Mouse (Mus musculus) midbrain, embryonic 13.5 days (tissue): ENCODE results near the gene Plekhg5. TPM values are rescaled to one million over a fixed set of nuclear protein-coding genes. Genes with fewer than 3 reads are reported as not detected.
"Not testable (repeated sequence)": the region's sequence is repeated elsewhere in the genome, so short reads cannot be mapped to it uniquely, and the experiment has no call there.

Source experiments
- ATAC-seq: fragments of 200-750 bp; cut with Nextera tagmentation; 2 replicates; pipeline ENCODE4 v1.8.0; 2017; ENCODE audit warnings: mild to moderate bottlenecking, moderate TSS enrichment, moderate library complexity
- H3K27ac ChIP-seq: fragments of 300-500 bp; sonication (generic); 2 replicates; pipeline ENCODE4 v1.5.1; 2015; ENCODE audit warnings: inconsistent platforms, mild to moderate bottlenecking, moderate library complexity
- H3K27me3 ChIP-seq: fragments of 300-500 bp; sonication (generic); 2 replicates; pipeline ENCODE4 v1.6.1; 2015; ENCODE audit warnings: mild to moderate bottlenecking, inconsistent platforms
- H3K36me3 ChIP-seq: fragments of 300-500 bp; sonication (generic); 2 replicates; pipeline ENCODE4 v1.6.1; 2015; ENCODE audit warnings: mild to moderate bottlenecking, inconsistent platforms
- H3K4me1 ChIP-seq: fragments of 300-500 bp; sonication (generic); replicated peaks from 2 replicates; pipeline ENCODE4 v1.6.1; 2015; ENCODE audit warnings: inconsistent platforms
- H3K4me2 ChIP-seq: fragments of 300-500 bp; sonication (generic); replicated peaks from 2 replicates; pipeline ENCODE4 v1.6.1; 2015; ENCODE audit warnings: moderate library complexity, mild to moderate bottlenecking, inconsistent platforms
- H3K4me3 ChIP-seq: fragments of 300-500 bp; sonication (generic); replicated peaks from 2 replicates; pipeline ENCODE4 v1.5.1; 2015; ENCODE audit warnings: mild to moderate bottlenecking, inconsistent platforms
- H3K9ac ChIP-seq: fragments of 300-500 bp; sonication (generic); replicated peaks from 2 replicates; pipeline ENCODE4 v1.6.1; 2015; ENCODE audit warnings: mild to moderate bottlenecking, inconsistent platforms
- H3K9me3 ChIP-seq: fragments of 300-500 bp; sonication (generic); 2 replicates; pipeline ENCODE4 v1.6.1; 2016; ENCODE audit warnings: mild to moderate bottlenecking, inconsistent platforms
- WGBS: fragments of 180-500 bp; shearing (Covaris S2); methylation state at CpG from one replicate; pipeline ENCODE4 v1.1.7; 2015; 5-methylcytosine and 5-hydroxymethylcytosine counted together
- polyA plus RNA-seq: library from polyadenylated mRNA; unstranded; fragments of >200 nt; fragmentation: Nextera tagmentation; extraction: Ambion mirVana; gene quantifications from 2 replicates; pipeline ENCODE4 v1.2.1, GENCODE M21; 2015

Gene Plekhg5
- polyA plus RNA-seq = 8.4 and 8.5 TPM in 2 replicates

DNA sequence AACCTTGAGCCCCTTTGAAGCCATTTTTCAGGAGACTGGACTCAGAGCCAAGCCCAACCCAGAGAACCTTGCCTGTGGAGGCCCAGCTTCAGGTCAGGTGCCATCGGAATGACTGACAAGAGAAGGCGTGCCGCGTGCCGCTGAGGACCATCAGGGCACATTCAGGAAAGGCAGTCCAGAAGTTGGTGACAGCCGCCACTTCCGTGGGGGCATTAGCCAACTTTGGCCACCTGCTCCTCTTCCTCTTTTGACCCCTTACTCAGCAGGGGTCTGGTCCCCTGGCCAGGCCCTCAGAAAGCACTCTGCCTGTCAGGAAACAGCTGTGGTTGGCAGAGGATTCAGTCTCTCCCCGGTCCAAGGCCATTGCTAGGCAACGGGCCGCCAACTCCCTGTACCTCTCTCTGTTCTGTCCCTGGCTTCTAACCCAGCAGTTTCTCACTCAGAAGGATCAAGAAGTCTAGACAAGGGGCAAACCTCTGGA is at the start of gene Plekhg5:
Gene Plekhg5 (plus strand): TSS at position 378 of the 481 bp plus-strand sequence.
- peaks cover 9% of the 10 kb centered on the region for H3K4me1 ChIP-seq
- 0 out of 2 replicates have a peak within 1 kb of the TSS, but pooled peaks have one; percentile 14 for H3K9ac ChIP-seq
- ATAC-seq = no peak
- H3K9me3 ChIP-seq = no peaks in the 10 kb centered on the region
- H3K27me3 ChIP-seq = no peaks in the 10 kb centered on the region
- 66% methylated on average over 10 of the region's 10 CpGs for WGBS
- H3K36me3 ChIP-seq = no peaks in the 10 kb centered on the region
- H3K27ac ChIP-seq = no peak within 1 kb of the TSS
- no peak within 1 kb of the TSS for H3K4me3 ChIP-seq
- no peak within 1 kb of the TSS for H3K4me2 ChIP-seq

DNA sequence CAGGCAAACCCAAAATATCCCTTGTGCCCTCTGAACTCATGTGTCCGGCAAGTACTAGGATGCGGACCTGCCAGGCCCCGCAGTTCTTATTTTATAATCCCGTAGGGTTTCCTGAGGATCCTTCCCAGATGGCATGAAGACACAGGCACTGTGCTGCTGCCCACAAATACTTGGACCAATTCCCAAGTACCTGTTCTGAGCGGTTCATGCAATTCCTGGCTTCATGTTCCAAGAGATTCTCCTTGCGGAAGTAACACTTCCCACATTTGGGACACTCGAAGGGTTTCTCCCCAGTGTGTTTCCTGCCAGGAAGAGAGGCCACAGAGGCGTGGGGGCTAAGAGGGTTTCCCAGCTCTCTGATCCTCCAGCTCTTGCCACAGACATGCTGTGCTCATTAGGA is 49.8 kb upstream of the Plekhg5 start:
- Histone ChIP-seq H3K4me3 (no peak overlapping the region), H3K27ac (no peak overlapping the region), H3K27me3 (no peaks in the 10 kb centered on the region), H3K9ac (no peak overlapping the region), H3K4me1 (peaks cover 35% of the 10 kb centered on the region), H3K36me3 (peaks cover 73% of the 10 kb centered on the region), H3K4me2 (no peak overlapping the region), H3K9me3 (no peaks in the 10 kb centered on the region)
- ATAC-seq = no peak
- 87% methylated on average over 8 of the region's 8 CpGs for WGBS

- H3K4me2 ChIP-seq = no peak overlapping the region
- H3K9me3 ChIP-seq = no peaks in the 10 kb centered on the region
- peaks cover 54% of the 10 kb centered on the region for H3K36me3 ChIP-seq
- H3K4me3 ChIP-seq = no peak overlapping the region
- H3K9ac ChIP-seq = peak overlapping the region; percentile 82; the same call in 1 of the 2 replicates
- 93% methylated on average over 11 of the region's 11 CpGs for WGBS
- no peak for ATAC-seq
- H3K4me1 ChIP-seq = peaks cover 48% of the 10 kb centered on the region
- H3K27ac ChIP-seq = no peak overlapping the region
- no peaks in the 10 kb centered on the region for H3K27me3 ChIP-seq
Observed at GRCm38 (mm10) chr4:152024525-152024924, 47.8 kb upstream of the Plekhg5 start.

DNA sequence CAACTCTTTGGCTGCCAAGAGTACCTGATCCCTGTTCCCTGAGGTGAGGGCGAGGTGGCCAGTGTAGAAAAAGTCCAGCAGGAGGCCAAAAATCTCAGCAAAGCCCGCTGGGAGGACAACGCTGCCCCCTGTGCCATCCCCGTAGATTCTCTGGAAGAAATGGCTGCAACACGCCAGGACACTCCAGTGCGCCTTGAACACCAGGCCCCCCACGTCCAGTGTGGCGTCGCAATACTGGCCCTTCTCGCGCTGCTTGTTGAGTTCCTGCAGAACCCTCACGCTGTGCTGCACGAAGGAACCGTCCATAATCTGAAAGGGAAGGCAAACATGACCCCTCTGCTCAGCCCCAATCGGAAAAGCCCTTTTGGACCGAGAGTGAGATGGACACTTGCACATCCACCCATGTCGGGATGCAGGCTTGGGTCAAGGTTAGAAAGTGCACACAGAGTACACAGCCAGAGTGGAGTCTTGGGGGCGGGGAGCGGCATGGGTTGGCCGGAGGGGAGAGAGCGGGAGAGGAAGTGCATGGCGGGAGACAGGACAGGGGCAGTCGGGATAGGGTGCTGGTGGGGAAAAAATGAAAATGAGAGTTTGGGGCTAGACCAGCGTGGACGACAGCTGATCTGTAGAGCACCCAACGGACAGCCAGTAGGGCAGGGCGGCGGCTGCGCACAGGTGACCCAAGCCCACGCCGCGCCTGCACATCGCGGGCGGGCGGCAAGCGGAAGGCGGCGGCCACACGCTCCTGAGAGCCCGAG is 45.4 kb upstream of the Plekhg5 start:
- WGBS = 2% methylated on average over 41 of the region's 41 CpGs
- peak overlapping the region; percentile 80 for H3K4me3 ChIP-seq
- H3K9me3 ChIP-seq = no peaks in the 10 kb centered on the region
- peak; percentile 82 for ATAC-seq
- peak overlapping the region; percentile 82 for H3K9ac ChIP-seq
- H3K4me1 ChIP-seq = peaks cover 56% of the 10 kb centered on the region
- peak overlapping the region; percentile 70; the same call in 1 of the 2 replicates for H3K27ac ChIP-seq
- H3K36me3 ChIP-seq = peaks cover 30% of the 10 kb centered on the region
- peak overlapping the region; percentile 99 for H3K4me2 ChIP-seq
- peaks cover 8% of the 10 kb centered on the region for H3K27me3 ChIP-seq

DNA sequence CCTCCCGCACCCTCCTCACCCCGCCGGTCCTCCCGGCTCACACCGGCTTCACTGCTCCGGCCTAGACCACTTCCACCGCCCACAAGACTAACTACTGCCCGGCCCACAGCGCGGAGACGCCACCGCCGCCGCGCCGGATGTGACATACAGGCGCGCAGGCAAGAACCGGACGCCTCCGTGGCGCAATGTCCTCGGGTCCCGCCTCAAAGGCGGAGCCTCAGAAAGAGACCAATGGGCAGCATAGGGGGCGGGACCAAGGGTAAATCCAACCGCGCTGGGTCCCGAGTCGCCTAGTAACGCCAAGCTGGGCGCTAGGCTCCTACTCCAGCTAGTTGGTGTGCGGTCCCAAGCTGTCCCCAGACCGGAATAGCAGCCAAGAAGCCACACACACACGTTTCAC is 44.8 kb upstream of the Plekhg5 start, which contains the start of gene Zbtb48:
Gene Zbtb48 (minus strand): TSS at position 148 of the 400 bp plus-strand sequence.
- Histone ChIP-seq H3K9me3 (no peaks in the 10 kb centered on the region), H3K36me3 (peaks cover 24% of the 10 kb centered on the region), H3K4me2 (peak within 1 kb of the TSS; percentile 99), H3K27ac (peak within 1 kb of the TSS; percentile 70), H3K9ac (peak within 1 kb of the TSS; percentile 82), H3K4me1 (peaks cover 56% of the 10 kb centered on the region), H3K27me3 (peaks cover 11% of the 10 kb centered on the region), H3K4me3 (peak within 1 kb of the TSS; percentile 80)
- under 1% methylated on average over 35 of the region's 35 CpGs for WGBS
- ATAC-seq = peak; percentile 98

- H3K9ac ChIP-seq = peak overlapping the region; percentile 73
- H3K9me3 ChIP-seq = no peaks in the 10 kb centered on the region
- no peak for ATAC-seq
- H3K4me2 ChIP-seq = peak overlapping the region; percentile 99
- peaks cover 11% of the 10 kb centered on the region for H3K27me3 ChIP-seq
- peaks cover 15% of the 10 kb centered on the region for H3K36me3 ChIP-seq
- WGBS = 70% methylated on average over 15 of the region's 15 CpGs
- peak overlapping the region; percentile 80 for H3K4me3 ChIP-seq
- H3K4me1 ChIP-seq = peaks cover 56% of the 10 kb centered on the region
- no peak overlapping the region for H3K27ac ChIP-seq
Observed at GRCm38 (mm10) chr4:152028456-152028855, 43.8 kb upstream of the Plekhg5 start.

DNA sequence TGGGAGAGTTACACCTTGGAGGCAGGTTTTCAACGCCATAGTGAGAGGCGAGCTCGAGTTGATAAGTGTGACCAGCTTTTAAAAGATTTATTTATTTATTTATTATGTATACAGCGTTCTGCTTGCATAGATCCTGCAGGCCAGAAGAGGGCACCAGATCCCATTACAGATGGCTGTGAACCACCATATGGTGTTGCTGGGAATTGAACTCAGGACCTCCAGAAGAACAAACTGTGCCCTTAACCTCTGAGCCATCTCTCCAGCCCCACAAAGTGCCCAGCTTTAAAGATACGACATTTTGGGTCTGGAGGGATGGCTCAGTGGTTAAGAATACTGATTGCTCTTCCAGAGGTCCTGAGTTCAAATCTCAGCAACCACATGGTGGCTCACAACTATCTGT is 43.2 kb upstream of the Plekhg5 start:
- 35% methylated on average over 5 of the region's 5 CpGs for WGBS
- no peak for ATAC-seq
- Histone ChIP-seq H3K4me3 (peak overlapping the region; percentile 80; the same call in 1 of the 2 replicates), H3K9ac (no peak overlapping the region), H3K9me3 (no peaks in the 10 kb centered on the region), H3K27me3 (peaks cover 11% of the 10 kb centered on the region), H3K4me1 (peaks cover 51% of the 10 kb centered on the region), H3K4me2 (no peak overlapping the region), H3K27ac (no peak overlapping the region), H3K36me3 (peaks cover 8% of the 10 kb centered on the region)

DNA sequence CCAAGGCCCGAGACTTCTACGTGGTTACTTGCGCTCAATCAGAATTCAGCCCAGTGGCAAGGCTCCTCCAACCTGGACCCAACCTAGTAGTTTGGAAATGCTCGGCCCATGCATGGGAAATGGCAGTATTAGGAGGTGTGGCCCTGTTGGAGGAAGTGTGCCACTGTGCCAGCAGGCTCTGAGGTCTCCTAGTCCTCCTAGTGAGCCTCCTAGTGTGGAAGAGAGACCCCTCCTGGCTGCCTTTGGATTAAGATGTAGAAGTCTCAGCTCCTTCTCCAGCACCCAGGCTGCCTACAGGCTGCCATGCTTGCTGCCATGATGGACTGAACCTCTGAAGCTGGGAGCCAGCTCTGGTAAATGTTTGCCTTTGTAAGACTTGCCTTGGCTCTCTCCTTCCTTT is 42.3 kb upstream of the Plekhg5 start:
- Histone ChIP-seq H3K27ac (no peak overlapping the region), H3K4me2 (0 out of 2 replicates have a peak overlapping the region, but pooled peaks have one; percentile 9)

GRCm38 (mm10) chr4:152032922-152033321 is 39.4 kb upstream of the Plekhg5 start:
- Histone ChIP-seq H3K4me2 (no peak overlapping the region), H3K4me3 (no peak overlapping the region), H3K36me3 (no peaks in the 10 kb centered on the region), H3K27me3 (peaks cover 11% of the 10 kb centered on the region), H3K4me1 (peaks cover 20% of the 10 kb centered on the region), H3K9ac (no peak overlapping the region), H3K27ac (no peak overlapping the region), H3K9me3 (no peaks in the 10 kb centered on the region)
- no peak for ATAC-seq
- WGBS = 89% methylated on average over 13 of the region's 13 CpGs

More for the DNA sequence above, 42.3 kb upstream of the Plekhg5 start:
- Histone ChIP-seq H3K9ac (peak overlapping the region; percentile 39), H3K4me1 (peaks cover 42% of the 10 kb centered on the region), H3K4me3 (no peak overlapping the region), H3K9me3 (no peaks in the 10 kb centered on the region), H3K36me3 (no peaks in the 10 kb centered on the region), H3K27me3 (peaks cover 11% of the 10 kb centered on the region)
- ATAC-seq = no peak
- 78% methylated on average over 4 of the region's 4 CpGs for WGBS

- H3K4me3 ChIP-seq, H3K36me3 ChIP-seq, H3K9ac ChIP-seq, ATAC-seq, H3K4me2 ChIP-seq, H3K9me3 ChIP-seq, H3K27ac ChIP-seq, H3K27me3 ChIP-seq: not testable (repeated sequence)
- H3K4me1 ChIP-seq = peaks cover 19% of the 10 kb centered on the region
- 92% methylated on average over 6 of the region's 6 CpGs for WGBS
Observed at GRCm38 (mm10) chr4:152036464-152036863, 35.8 kb upstream of the Plekhg5 start.

DNA sequence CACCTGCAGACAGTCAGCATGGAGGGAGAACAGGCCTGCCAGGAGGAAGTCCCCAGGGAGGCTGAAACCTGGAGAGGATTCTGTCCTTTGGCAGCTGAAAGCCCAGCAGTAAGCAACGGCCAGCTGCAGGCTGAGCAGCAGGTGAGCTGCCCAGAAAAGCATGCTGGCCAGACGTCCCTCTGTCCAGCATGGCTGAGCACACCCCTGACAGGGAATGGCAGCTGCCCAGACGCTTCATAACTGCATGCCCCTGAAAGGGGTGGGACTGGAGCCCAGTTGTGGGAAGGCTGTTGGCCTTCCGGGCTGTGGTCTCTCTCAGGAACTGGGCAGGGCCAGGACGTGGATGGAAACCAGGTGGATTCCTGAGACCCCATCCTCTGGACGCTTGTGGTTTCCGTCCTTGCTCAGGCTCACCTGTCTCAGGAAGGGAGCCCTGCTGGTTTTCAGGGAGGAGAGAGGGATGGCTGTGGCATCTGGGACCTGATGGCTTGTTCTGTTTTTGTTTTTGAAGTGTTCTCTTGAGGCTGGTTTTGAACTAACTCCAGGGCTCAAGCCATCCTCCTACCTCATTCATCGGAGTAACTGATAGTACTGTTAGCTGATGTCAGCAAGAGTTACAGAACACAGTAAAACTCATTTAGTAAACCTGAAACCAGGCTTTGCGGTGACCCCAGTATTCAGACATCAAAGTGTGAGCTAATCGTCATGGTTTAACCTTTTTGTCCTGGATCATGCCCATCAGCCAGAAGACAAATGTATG is 33.9 kb upstream of the Plekhg5 start, which contains the start of gene Tas1r1:
Gene Tas1r1 (minus strand): TSS at position 344 of the 760 bp plus-strand sequence.
- peak within 1 kb of the TSS; percentile 96 for H3K9ac ChIP-seq
- H3K4me3 ChIP-seq = peak within 1 kb of the TSS; percentile 100
- H3K27me3 ChIP-seq = no peaks in the 10 kb centered on the region
- peaks cover 25% of the 10 kb centered on the region for H3K36me3 ChIP-seq
- no peak within 1 kb of the TSS; the same call in 1 of the 2 replicates for H3K27ac ChIP-seq
- peak within 1 kb of the TSS; percentile 97 for H3K4me2 ChIP-seq
- H3K9me3 ChIP-seq = no peaks in the 10 kb centered on the region
- 51% methylated on average over 10 of the region's 10 CpGs for WGBS
- peaks cover 19% of the 10 kb centered on the region for H3K4me1 ChIP-seq
- ATAC-seq = peak; percentile 32; the same call in 1 of the 2 replicates
